Mouse (Mus musculus) macrophage (primary cell): Measurements from ENCODE around the gene Zfp160. TPM values are rescaled to one million over a fixed set of nuclear protein-coding genes. Genes with fewer than 3 reads are reported as not detected.
"Not testable (repeated sequence)": the region's sequence is repeated elsewhere in the genome, so short reads cannot be mapped to it uniquely, and the experiment has no call there.

Source experiments
- H3K27ac ChIP-seq: fragments of 350-480 bp; formaldehyde crosslinking; 2 replicates; pipeline ENCODE4 v1.9.0; 2021
- H3K36me3 ChIP-seq: fragments of 350-480 bp; formaldehyde crosslinking; 2 replicates; pipeline ENCODE4 v1.9.0; 2021; ENCODE audit errors: inconsistent target
- H3K4me3 ChIP-seq: fragments of 350-480 bp; formaldehyde crosslinking; 2 replicates; pipeline ENCODE4 v1.9.0; 2021; ENCODE audit errors: inconsistent target
- H3K79me2 ChIP-seq: fragments of 350-480 bp; formaldehyde crosslinking; 2 replicates; pipeline ENCODE4 v1.9.0; 2021; ENCODE audit errors: inconsistent target
- WGBS: methylation state at CpG from one replicate; pipeline ENCODE4 v1.1.7; 2026; ENCODE audit warnings: inconsistent platforms; ENCODE audit not compliant: missing documents; 5-methylcytosine and 5-hydroxymethylcytosine counted together
- polyA plus RNA-seq: library from polyadenylated mRNA; stranded (reverse); fragments of 250-400 nt; gene quantifications from 3 replicates; pipeline ENCODE4 v1.2.4, GENCODE M21; 2018; ENCODE audit warnings: inconsistent platforms
- total RNA-seq, 78 experiments: library from RNA; depleted of rRNA; stranded (reverse); fragments of 250-400 nt; gene quantifications; 1 replicate in 9 of 78; 2 replicates in 24 of 78; 3 replicates in 43 of 78; 4 replicates in 2 of 78; pipeline ENCODE4 v1.2.4; 2018; ENCODE audit warnings: inconsistent platforms in 56 of 78

Gene Zfp160
- total RNA-seq (2018; cell fraction: chromatin; rRNA removed), result 100 to 1,000 TPM in 10 of 26 experiments, 10 to 100 TPM in 16; 24.2 to 157 (median 83.9) TPM
- total RNA-seq (2018; cell fraction: cytosol; rRNA removed), result 10 to 100 TPM in 17 of 26 experiments, 1 to 10 TPM in 9; 3.7 to 16.2 (median 11.8) TPM
- total RNA-seq (2018; cell fraction: nucleus; rRNA removed), result 10 to 100 TPM; 20.4 to 90.1 (median 59.2) TPM
- 10.6 to 13.8 TPM (median 12.7 TPM) in 3 replicates for polyA plus RNA-seq

DNA sequence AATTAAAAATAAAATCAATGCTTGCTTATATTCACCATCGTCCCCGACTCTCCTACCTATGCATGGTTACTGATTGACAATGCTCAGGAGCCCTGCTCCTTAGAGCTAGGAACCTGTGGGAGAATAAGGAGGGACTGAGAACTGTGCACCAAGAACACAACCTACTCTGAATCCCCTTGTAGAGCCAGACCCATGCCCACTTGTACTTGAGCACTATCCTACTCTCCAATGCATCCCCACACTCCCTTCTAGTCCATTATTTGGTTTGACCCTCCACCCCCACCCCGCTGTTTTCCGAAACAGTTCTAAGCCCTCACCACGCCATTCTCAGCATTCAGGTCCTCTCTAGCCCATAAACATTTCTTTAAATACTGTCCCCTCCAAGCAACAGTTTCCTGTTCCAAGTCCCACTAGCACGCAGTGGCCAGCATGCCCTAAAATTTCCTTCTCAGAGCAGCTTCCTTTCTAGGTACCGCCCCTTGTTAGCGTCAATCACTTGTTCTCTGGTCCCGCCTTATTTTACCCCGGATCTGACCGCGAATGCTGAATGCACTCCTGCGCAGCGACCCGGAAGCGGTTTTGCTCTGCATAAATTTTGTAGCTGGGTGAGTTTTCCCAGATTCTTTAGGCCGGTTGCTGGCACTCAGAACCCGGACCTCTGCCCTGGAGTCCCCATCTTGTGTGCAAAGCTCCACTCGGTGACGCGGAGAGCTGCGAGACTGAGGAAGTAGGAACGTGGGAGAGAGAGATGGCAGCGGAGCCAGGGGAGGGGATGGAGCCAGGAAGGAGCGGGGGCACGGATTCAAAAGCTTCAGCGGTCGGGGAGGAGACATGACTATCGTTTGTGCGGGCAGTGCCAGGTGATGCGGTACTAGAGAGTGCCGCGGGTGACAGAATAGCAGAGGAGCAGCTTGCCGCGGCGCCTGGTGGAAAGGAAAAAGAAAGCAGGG, at the start of gene Zfp160:
TSS of gene Zfp160 (plus strand) at position 522 of the 950 bp plus-strand sequence.
- peaks cover 34% of the 10 kb centered on the region for H3K79me2 ChIP-seq
- peak within 1 kb of the TSS; percentile 98 for H3K4me3 ChIP-seq
- peaks cover 14% of the 10 kb centered on the region; the same call in 1 of the 2 replicates for H3K36me3 ChIP-seq
- WGBS, result 7% methylated on average over 36 of the region's 36 CpGs
- peak within 1 kb of the TSS; percentile 56 for H3K27ac ChIP-seq

GRCm38 (mm10) chr17:20960386-20960785, 48.3 kb upstream of the Zfp160 start:
- Histone ChIP-seq H3K4me3 (no peak overlapping the region), H3K27ac (no peak overlapping the region), H3K36me3 (peaks cover 90% of the 10 kb centered on the region), H3K79me2 (no peaks in the 10 kb centered on the region)
- WGBS, result 98% methylated on average over 5 of the region's 5 CpGs

GRCm38 (mm10) chr17:20965421-20965820, 43.3 kb upstream of the Zfp160 start:
- WGBS, result 90% methylated on average over 4 of the region's 4 CpGs
- Histone ChIP-seq H3K36me3 (peaks cover 76% of the 10 kb centered on the region), H3K79me2 (no peaks in the 10 kb centered on the region), H3K27ac (no peak overlapping the region), H3K4me3 (no peak overlapping the region)

DNA sequence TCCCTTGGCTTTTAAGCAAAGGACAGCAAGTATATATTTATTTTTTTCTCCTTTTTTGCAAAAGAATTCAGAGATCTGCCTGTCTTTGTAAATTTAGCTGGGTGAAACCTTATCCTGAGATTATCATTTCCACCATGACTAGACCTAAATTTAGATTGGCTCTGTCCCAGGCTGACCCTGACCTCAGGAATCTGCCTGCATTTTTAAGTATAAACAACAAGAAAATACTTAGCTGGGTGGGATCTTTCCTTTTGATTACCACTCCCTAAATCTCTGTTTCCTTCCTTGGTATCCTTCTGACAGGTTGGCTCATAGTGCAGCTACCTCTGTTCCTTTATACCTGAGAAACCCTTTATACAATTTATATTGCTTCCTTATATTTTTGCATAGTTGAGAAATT, 42.0 kb upstream of the Zfp160 start:
- H3K79me2 ChIP-seq, result no peaks in the 10 kb centered on the region

GRCm38 (mm10) chr17:20993716-20994115, 15.0 kb upstream of the Zfp160 start:
- no peak overlapping the region for H3K27ac ChIP-seq
- no peak overlapping the region for H3K4me3 ChIP-seq
- no peaks in the 10 kb centered on the region for H3K36me3 ChIP-seq
- H3K79me2 ChIP-seq, result no peaks in the 10 kb centered on the region
- WGBS, result 84% methylated on average over 2 of the region's 2 CpGs

More for the DNA sequence above, 42.0 kb upstream of the Zfp160 start:
- Histone ChIP-seq H3K36me3 (peaks cover 63% of the 10 kb centered on the region), H3K4me3 (no peak overlapping the region), H3K27ac (no peak overlapping the region)

GRCm38 (mm10) chr17:20996364-20996763, 12.3 kb upstream of the Zfp160 start, which contains the start of gene Vmn1r233:
Vmn1r233 (minus strand) TSS chr17:20996464.
- Histone ChIP-seq H3K79me2 (no peaks in the 10 kb centered on the region), H3K27ac (no peak within 1 kb of the TSS), H3K36me3 (no peaks in the 10 kb centered on the region)

DNA sequence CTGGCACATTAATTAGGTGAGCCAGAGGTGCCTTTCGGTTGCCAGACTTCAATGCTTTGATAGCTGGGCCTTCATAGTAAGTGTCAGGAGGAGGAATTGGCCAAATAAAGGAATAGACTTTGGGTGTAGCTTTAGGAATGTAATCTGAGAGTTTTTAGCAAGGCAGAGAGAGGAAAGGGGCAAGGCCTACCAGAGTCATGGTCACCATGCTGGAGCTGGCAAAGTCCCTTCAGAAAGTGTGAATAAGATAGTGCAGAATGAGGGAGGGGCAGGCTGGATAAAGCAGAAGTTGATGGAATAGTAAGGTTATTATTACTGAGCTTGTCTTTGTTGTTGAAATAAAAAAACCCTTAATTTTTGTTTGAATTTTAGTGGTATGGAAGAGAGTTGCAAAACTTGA, 1.0 kb downstream of the Zfp160 start:
- WGBS, result 60% methylated on average over 1 of the region's 1 CpGs
- Histone ChIP-seq H3K27ac (peak overlapping the region; percentile 56), H3K36me3 (peaks cover 23% of the 10 kb centered on the region; the same call in 1 of the 2 replicates), H3K4me3 (peak overlapping the region; percentile 98), H3K79me2 (peaks cover 34% of the 10 kb centered on the region)

More at GRCm38 (mm10) chr17:20996364-20996763, 12.3 kb upstream of the Zfp160 start, which contains the start of gene Vmn1r233:
- no peak within 1 kb of the TSS for H3K4me3 ChIP-seq

DNA sequence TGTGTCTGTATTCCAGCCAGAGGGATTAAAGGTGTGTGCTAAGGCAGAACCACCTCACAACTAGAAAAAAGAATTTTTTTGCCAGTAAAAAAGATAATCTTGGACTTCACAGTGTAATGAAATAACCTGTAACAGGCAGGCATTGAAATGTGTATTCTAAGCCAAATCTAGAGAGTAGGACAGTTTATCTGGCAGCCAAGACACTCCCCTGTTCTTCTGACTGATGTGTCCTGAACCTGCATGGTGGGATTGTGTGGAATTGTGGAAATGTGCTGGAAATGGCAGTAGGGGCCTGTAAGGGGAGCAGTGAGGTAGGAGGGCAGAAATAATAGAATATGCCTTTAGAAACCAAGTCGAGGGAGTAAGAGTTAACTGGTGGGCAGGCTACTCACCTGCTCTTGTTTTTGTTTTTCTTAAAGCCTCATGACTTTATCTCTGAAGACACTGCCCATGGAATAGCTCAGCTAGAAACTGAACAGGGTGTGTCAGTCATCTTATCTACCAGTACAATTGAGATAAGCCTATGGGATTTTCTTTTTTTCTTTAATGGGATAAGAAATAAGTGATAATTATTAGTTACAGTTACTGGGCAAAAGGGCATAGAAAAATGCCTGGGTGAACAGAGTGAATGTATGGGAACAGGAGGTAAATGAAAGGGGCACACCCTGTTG, 9.8 kb downstream of the Zfp160 start:
- H3K4me3 ChIP-seq, result no peak overlapping the region
- WGBS, result 100% methylated on average over 1 of the region's 1 CpGs
- H3K79me2 ChIP-seq, result no peaks in the 10 kb centered on the region; the same call in 1 of the 2 replicates
- H3K27ac ChIP-seq, result no peak overlapping the region
- H3K36me3 ChIP-seq, result peaks cover 80% of the 10 kb centered on the region

DNA sequence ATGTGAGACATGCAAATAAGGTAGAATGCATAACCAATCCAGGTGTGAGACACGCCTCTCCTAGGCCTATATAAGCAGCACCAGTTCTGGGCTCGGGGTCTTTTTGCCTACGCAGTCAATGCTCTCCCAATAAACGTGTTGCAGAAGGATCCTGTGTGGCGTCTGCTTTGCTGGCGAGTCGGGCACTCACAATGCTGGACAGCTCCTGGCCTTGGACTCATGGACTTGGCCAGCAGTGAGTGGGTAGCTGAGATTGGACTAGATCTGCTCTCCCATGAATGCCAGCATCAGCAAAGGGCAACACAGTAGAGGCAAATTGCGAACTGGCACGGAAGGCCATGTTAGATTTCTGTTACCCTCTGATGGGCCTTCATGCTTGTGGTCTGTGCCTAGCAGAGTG, 39.3 kb downstream of the Zfp160 start:
- not testable (repeated sequence) for H3K27ac ChIP-seq, H3K36me3 ChIP-seq, H3K4me3 ChIP-seq, H3K79me2 ChIP-seq
- WGBS, result 91% methylated on average over 9 of the region's 9 CpGs

DNA sequence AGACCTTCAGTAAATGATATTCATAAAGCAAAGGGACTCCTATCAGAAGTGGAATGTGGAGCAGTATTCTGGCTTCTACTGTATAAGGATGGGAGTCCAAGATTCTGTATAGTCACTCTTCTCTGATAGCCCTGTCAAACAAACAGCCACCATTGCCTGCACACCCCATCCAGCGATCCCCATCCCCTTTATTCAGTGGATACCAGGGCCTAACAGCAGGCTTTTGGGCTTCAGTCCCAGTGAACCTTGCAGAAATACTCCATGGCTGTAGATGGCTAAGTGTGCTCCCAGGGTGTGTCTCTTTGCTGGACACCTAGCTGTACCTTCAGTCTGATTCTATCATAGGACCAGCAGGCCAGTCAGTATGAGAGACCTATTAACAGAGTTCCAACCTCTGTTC, 42.2 kb downstream of the Zfp160 start:
- Histone ChIP-seq H3K79me2 (no peaks in the 10 kb centered on the region), H3K4me3 (no peak overlapping the region), H3K27ac (no peak overlapping the region), H3K36me3 (no peaks in the 10 kb centered on the region)
- WGBS, result 80% methylated on average over 1 of the region's 1 CpGs

DNA sequence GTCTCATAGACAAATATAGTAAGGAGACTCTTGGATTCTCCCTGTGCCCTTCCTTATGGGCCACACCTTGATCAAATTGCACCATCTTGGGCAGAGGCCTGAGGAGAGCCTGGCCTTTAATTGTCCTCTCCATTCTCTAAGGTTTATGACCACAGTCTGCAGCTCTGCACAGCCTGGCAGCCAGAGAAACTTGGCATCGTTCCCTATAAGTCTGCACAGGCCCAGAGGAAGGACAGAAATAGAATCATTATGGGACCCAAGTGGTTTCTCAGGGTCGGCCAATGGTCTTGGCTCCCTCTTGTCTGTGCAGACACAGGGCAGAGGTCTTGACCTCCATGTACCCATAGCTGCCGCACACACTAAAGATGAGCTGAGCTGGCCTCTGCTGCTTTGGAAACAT, 42.6 kb downstream of the Zfp160 start:
- not testable (repeated sequence) for H3K36me3 ChIP-seq, H3K79me2 ChIP-seq, H3K4me3 ChIP-seq, H3K27ac ChIP-seq
- WGBS, result no CpG with 5 or more reads among the region's 3 CpGs

- 80% methylated on average over 3 of the region's 3 CpGs for WGBS
- H3K36me3 ChIP-seq, H3K79me2 ChIP-seq, H3K27ac ChIP-seq, H3K4me3 ChIP-seq: not testable (repeated sequence)
These were observed 43.2 kb downstream of the Zfp160 start for GRCm38 (mm10) chr17:21051919-21052318.

GRCm38 (mm10) chr17:21053267-21053666, 44.6 kb downstream of the Zfp160 start:
- Histone ChIP-seq H3K79me2 (no peaks in the 10 kb centered on the region), H3K4me3 (no peak overlapping the region), H3K27ac (no peak overlapping the region), H3K36me3 (no peaks in the 10 kb centered on the region)
- 64% methylated on average over 2 of the region's 2 CpGs for WGBS

GRCm38 (mm10) chr17:21055111-21055510, 46.4 kb downstream of the Zfp160 start:
- H3K27ac ChIP-seq, H3K36me3 ChIP-seq, H3K4me3 ChIP-seq, H3K79me2 ChIP-seq: not testable (repeated sequence)
- 92% methylated on average over 1 of the region's 1 CpGs for WGBS

DNA sequence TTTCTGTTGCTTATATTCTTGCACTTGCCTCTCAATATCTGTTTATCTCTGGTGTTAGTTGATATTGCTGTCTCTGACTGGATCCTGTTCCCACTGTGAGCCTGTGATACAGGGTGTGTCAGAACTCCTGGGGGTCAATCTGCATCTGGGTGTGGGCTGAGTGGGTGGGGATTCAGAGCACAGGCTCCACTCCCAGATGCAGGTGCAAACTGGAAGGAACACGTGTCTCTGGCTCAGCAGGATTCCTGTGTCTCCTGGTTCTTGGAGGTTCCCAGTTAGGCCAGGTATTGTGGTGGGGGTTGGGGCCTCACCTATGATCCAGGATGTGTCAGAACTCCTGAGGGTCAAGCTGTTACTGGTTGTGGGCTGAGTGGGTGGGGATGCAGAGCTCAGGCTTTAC, 56.8 kb downstream of the Zfp160 start:
- 46% methylated on average over 1 of the region's 1 CpGs for WGBS
- H3K79me2 ChIP-seq, result no peaks in the 10 kb centered on the region
- H3K27ac ChIP-seq, result no peak overlapping the region
- no peaks in the 10 kb centered on the region for H3K36me3 ChIP-seq
- H3K4me3 ChIP-seq, result no peak overlapping the region
